Mouse (Mus musculus) naive thymus-derived CD4-positive, alpha-beta T cell, adult 2 months (primary cell): Measurements from ENCODE around the gene Dnah14.
A peak's percentile ranks its signal among the peaks of the same experiment; 100 is the strongest.

Experiments
- DNase-seq: peaks from one replicate; pipeline ENCODE4 v3.0.0-alpha.2; 2011; ENCODE audit warnings: low read depth

Gene Dnah14

DNA sequence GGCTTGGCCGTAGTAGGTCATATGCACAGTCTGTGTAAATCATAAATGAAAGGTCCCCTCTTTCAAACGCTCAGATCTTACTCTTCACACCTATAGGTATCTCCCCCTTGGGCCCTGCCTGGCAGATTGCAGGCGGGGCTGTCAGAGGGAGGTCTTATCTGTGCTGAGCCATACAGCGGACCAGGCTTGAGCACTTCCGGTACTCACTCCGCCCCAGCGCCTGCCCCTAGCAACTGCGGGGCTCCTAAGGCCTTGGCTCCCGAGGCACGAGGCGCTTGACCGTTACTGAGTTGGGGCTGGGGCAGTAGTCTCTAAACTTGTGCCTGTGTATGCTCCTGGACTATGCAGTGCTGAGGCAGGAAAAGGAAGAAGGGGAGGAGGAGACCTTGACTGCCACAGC is at the start of gene Dnah14:
Gene Dnah14 (plus strand): TSS at position 238 of the 400 bp plus-strand sequence.
- DNase-seq: no peak

GRCm38 (mm10) chr1:181529368-181529767 is 47.0 kb upstream of the Dnah14 start:
- no peak for DNase-seq

DNA sequence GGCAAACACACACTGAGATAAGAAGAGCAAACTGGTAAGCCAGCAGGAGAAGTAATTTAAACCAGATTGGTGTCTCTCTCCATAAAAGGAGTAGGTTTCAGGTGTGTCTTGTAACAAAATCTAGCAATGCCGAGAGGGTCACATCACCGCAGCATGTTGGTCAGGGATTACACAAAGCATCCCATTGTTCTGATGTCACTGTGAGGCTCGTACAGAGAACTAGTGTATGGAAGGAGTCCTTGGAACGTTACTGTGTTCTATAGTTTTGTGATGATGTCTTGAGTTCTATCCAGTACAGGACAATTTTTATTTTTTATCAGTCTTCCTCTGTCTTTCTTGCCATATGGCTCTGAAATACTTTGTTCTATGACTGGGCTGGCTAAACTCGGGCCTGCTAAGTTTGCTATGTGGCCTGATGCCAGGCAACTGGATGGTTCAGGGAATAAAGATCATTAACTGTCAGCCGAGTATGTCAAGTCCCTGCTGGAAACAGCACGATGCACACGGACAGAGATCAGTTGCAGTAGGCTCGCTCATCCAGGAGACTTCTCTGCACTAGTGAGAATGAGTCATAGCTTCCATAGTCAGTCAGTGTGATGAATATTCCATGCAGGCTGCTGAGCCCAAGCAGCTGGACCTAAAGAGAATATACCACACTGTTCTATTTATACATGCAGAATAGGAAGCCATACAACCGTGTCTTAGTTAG is 41.0 kb upstream of the Dnah14 start:
- no peak for DNase-seq

DNA sequence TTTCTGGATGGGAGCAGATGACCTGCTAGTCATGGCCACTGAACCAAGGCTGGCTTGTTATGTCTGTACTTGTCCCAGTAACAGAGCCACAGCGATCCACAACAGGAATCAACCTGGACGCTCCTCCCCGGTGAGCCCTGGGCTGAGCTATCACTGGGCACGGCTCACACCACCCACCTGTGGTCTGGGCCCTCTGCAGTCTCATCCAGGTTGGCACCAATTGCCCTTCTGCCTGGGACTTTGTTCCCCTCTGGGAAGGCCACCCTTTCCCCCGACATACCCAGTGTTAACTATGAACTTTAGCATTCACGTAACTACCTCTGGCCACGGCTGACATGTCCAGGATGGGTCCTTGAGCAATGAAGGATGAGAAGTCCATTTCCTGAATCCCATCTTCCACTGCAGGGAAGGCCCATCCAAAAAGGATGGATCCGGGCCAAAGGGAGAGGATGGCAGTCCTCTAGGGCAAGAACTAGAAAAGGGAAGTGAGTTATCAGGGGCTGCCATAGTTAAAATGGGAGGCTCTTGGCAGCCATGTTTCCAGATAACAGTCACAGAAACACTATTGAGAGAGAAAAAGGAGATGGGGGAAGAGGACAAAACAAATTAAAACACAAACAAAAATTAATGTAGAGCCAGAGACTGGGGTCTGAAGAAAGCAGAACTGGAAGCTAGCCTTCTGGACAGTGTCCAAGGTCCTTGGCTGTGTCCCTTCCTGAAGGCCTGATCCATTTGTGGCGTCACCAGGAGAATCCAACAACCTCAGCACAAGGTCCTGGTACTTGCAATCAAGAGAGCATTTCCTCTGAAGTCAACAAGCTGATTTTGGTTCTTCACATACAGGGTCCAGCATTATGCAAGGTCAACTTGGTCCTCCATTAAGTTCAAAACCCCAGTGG is 38.5 kb upstream of the Dnah14 start:
- no peak for DNase-seq

GRCm38 (mm10) chr1:181539846-181540769 is 36.3 kb upstream of the Dnah14 start:
- DNase-seq: no peak

DNA sequence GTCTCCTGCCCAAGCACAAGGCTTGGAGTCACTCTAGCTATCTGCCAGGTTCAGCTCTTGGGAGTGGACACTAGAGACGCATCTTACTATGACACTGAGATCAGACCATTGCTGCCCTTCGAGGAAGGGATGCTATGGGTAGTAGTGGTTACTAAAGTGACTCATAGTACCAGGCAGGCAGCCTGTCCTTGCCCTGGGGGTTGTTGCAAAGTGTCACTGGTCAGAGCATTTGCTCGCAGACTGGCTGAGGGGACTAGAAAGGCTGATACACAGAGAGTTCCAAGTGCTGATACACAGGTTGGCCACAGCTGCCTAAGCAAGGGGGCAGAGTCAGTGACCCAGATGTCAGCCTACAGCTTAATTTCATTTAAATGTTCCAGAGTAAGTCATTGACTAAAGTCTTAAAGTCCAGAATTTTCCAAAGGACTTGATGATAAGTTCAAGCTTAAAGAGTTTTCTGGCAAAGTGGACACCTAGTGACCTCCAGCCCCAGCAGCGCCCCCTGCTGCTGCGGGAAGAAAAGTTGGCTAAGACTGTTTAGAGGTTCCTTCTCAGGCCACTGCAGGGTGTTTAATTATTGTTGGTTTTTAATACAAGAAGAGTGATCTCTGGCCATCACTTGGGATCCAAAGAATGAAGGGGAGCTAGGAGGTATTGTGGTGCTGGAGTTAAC is 32.5 kb upstream of the Dnah14 start:
- no peak for DNase-seq

DNA sequence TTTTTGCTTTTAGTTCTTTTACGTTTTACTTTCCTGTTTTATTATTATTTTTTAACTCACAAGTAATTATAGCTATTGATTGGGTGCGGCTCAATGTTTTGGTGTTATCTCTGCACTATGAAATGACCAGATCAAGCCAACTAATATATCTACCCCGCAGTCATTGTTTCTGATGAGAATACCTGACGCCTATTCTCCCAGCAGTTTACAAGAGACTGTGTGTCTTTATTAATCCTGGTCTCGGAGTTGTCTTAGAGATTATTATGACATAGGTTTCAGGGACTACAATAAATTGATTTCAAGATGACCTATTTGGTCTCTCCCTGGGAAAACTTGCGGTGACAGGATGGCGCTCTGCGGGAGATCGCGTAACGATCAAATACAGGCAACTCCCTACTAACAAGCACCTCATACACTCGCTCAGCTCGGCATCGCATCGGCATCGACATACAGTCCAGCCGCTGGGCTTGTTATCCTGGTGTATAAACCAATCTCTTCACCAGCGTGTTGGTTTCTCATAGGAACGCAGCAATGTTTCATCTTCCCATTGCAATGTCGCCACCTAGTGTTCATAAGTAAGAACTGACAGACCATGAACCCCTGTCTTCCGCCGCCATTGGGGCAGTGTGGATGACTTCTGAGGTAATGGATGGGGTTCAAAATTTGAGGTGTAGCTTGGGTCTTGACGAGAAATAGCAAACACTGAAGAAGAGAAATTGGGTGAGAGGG is 31.2 kb upstream of the Dnah14 start:
- peak; percentile 72 for DNase-seq

GRCm38 (mm10) chr1:181549987-181550386 is 26.4 kb upstream of the Dnah14 start:
- no peak for DNase-seq

GRCm38 (mm10) chr1:181550826-181551225 is 25.5 kb upstream of the Dnah14 start:
- no peak for DNase-seq

- DNase-seq: no peak
Measured at GRCm38 (mm10) chr1:181552533-181553410, 23.6 kb upstream of the Dnah14 start.

- no peak for DNase-seq
Measured at GRCm38 (mm10) chr1:181555475-181555874, 20.9 kb upstream of the Dnah14 start.

DNA sequence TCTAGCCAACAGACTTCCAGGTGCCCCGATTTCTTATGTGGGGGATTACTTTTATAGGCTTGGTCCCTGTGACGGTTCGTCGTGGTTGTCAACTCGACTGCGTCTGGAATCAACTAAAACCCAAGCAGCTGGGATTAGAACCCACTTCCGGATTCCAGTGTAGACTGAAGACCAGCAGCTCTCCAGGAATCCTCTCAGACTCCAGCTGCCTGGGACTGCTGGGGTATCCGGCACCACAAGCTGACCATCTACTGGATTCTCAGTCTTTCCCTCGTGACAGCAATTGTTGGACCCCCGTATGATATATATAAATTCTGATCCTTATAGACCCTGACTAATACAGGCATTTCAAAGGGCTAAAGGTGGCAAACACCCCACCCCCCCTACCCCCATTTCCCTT is 16.7 kb upstream of the Dnah14 start:
- DNase-seq: no peak

DNA sequence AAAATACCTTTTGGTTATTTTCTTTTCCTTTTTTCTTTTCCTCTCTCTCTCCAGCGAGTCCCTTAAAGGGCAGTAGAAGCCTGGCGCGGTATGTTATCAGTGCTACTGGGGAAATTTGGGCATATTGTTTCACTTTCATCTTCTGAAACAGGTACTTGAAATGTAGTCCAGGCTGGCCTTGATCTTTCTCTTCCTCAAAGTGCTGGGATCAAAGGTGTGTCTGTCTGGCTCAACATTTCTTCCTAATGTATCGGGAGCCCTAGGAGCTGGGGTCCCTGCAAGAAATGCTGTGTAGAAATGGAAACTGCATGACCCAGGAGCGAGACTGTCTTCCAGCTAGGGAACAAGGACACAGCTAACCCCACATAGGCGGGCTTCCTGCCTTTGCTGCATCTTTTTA is 16.0 kb upstream of the Dnah14 start:
- DNase-seq: no peak

GRCm38 (mm10) chr1:181560896-181561767 is 15.2 kb upstream of the Dnah14 start:
- DNase-seq: no peak

- no peak for DNase-seq
Measured at GRCm38 (mm10) chr1:181561768-181562444, 14.5 kb upstream of the Dnah14 start.

GRCm38 (mm10) chr1:181569447-181569846 is 6.9 kb upstream of the Dnah14 start:
- DNase-seq: no peak

- DNase-seq: no peak
Measured at GRCm38 (mm10) chr1:181583152-181583551, 6.8 kb downstream of the Dnah14 start.

GRCm38 (mm10) chr1:181589116-181589515 is 12.8 kb downstream of the Dnah14 start:
- DNase-seq: no peak
